Mouse (Mus musculus) CH12.LX (cell line): ENCODE data around the gene Myo1a. TPM values are rescaled to one million over a fixed set of nuclear protein-coding genes. Genes with fewer than 3 reads are reported as not detected.

ENCODE experiments used
- DNase-seq: peaks from one replicate; pipeline ENCODE4 v3.0.0-alpha.2; 2013; ENCODE audit errors: extremely low read depth
- H3K27ac ChIP-seq: 2 replicates; pipeline ENCODE4 v1.5.1; 2012; ENCODE audit warnings: low read depth, mild to moderate bottlenecking, control low read depth, moderate library complexity; ENCODE audit not compliant: insufficient read depth
- H3K27me3 ChIP-seq: replicated peaks from 2 replicates; pipeline ENCODE3; 2012; ENCODE audit warnings: inconsistent platforms
- H3K36me3 ChIP-seq, 2 experiments: replicated peaks in 1 of 2; 2 replicates each; pipeline versions ENCODE3 to v1.6.1; 2012; ENCODE audit warnings: inconsistent platforms in 1 of 2, low read length in 1 of 2, mild to moderate bottlenecking in 1 of 2, mixed read lengths in 1 of 2, moderate library complexity in 1 of 2; ENCODE audit not compliant: control insufficient read depth in 1 of 2, insufficient read depth in 1 of 2
- H3K4me1 ChIP-seq, 2 experiments: 2 replicates each; pipeline ENCODE4 v1.6.1; 2012; ENCODE audit warnings: inconsistent platforms in 1 of 2, moderate library complexity in 1 of 2; ENCODE audit not compliant: insufficient read depth in 2 of 2, control insufficient read depth in 1 of 2
- H3K4me2 ChIP-seq: 2 replicates; pipeline ENCODE4 v1.6.1; 2012; ENCODE audit warnings: low read depth, mild to moderate bottlenecking, control low read depth; ENCODE audit not compliant: poor library complexity, insufficient read depth, severe bottlenecking
- H3K4me3 ChIP-seq, 3 experiments: fragments of 150-350 bp in 1 of 3; sonication (generic) in 1 of 3; replicated peaks in 1 of 3; 2 replicates each; pipeline versions ENCODE3 to v1.5.1; 2011 to 2012; ENCODE audit warnings: low read depth in 2 of 3, low read length in 2 of 3, mild to moderate bottlenecking in 2 of 3, moderate library complexity in 2 of 3, control low read depth in 1 of 3, improper control_type of control experiment in 1 of 3, inconsistent platforms in 1 of 3, mixed read lengths in 1 of 3; ENCODE audit not compliant: poor library complexity in 1 of 3
- H3K79me2 ChIP-seq: replicated peaks from 2 replicates; pipeline ENCODE4 v1.6.1; 2012; ENCODE audit warnings: mild to moderate bottlenecking, moderate library complexity; ENCODE audit not compliant: control insufficient read depth, poor library complexity, insufficient read depth, severe bottlenecking; ENCODE audit errors: extremely low read depth
- H3K9ac ChIP-seq: 2 replicates; pipeline ENCODE4 v1.6.1; 2012; ENCODE audit warnings: low read depth, mild to moderate bottlenecking, control low read depth, moderate library complexity; ENCODE audit not compliant: insufficient read depth
- H3K9me3 ChIP-seq: replicated peaks from 2 replicates; pipeline ENCODE3; 2012; ENCODE audit warnings: low read length, inconsistent platforms, mixed read lengths
- CHD1 ChIP-seq: IDR thresholded peaks from 2 replicates; pipeline ENCODE4 v1.6.1; 2012; ENCODE audit warnings: low read depth, low read length, improper control_type of control experiment, inconsistent platforms
- CHD2 ChIP-seq: IDR thresholded peaks from 2 replicates; pipeline ENCODE4 v1.6.1; 2011; ENCODE audit warnings: low read length, improper control_type of control experiment
- E2F4 ChIP-seq: IDR thresholded peaks from 2 replicates; pipeline ENCODE4 v1.6.1; 2011; ENCODE audit warnings: low read depth, low read length, improper control_type of control experiment; ENCODE audit not compliant: insufficient replicate concordance
- MAFK ChIP-seq: IDR thresholded peaks from 2 replicates; pipeline ENCODE4 v1.6.1; 2011; ENCODE audit warnings: low read length, improper control_type of control experiment; ENCODE audit not compliant: insufficient replicate concordance
- MAX ChIP-seq: IDR thresholded peaks from 2 replicates; pipeline ENCODE4 v1.6.1; 2011; ENCODE audit warnings: low read length, improper control_type of control experiment
- MEF2A ChIP-seq: IDR thresholded peaks from 2 replicates; pipeline ENCODE4 v1.6.1; 2014; ENCODE audit warnings: low read depth, mild to moderate bottlenecking, inconsistent platforms, low read length, improper control_type of control experiment, borderline replicate concordance
- MXI1 ChIP-seq: IDR thresholded peaks from 2 replicates; pipeline ENCODE4 v1.6.1; 2011; ENCODE audit warnings: mild to moderate bottlenecking, low read depth, low read length, improper control_type of control experiment
- MYC ChIP-seq: IDR thresholded peaks from 2 replicates; pipeline ENCODE4 v1.6.1; 2011; ENCODE audit warnings: low read depth, mild to moderate bottlenecking, improper control_type of control experiment, low read length
- NELFE ChIP-seq: IDR thresholded peaks from 2 replicates; pipeline ENCODE4 v1.6.1; 2011; ENCODE audit warnings: low read depth, low read length, improper control_type of control experiment
- PAX5 ChIP-seq: IDR thresholded peaks from 2 replicates; pipeline ENCODE4 v1.6.1; 2012; ENCODE audit warnings: low read length, inconsistent platforms, mixed read lengths
- POLR2A ChIP-seq: IDR thresholded peaks from 2 replicates; pipeline ENCODE4 v1.6.1; 2011; ENCODE audit warnings: low read depth, mild to moderate bottlenecking, improper control_type of control experiment, low read length
- POLR2AphosphoS2 ChIP-seq: IDR thresholded peaks from 2 replicates; pipeline ENCODE4 v1.6.1; 2011; ENCODE audit warnings: low read depth, low read length, improper control_type of control experiment
- RAD21 ChIP-seq: IDR thresholded peaks from 2 replicates; pipeline ENCODE4 v1.6.1; 2011; ENCODE audit warnings: low read depth, mild to moderate bottlenecking, low read length, improper control_type of control experiment, moderate library complexity
- TBP ChIP-seq: conservative IDR thresholded peaks from 2 replicates; pipeline ENCODE4 v1.6.1; 2011; ENCODE audit warnings: low read depth, low read length, improper control_type of control experiment
- TCF12 ChIP-seq: IDR thresholded peaks from 2 replicates; pipeline ENCODE4 v1.6.1; 2014; ENCODE audit warnings: low read depth, mild to moderate bottlenecking, inconsistent platforms, low read length, improper control_type of control experiment
- UBTF ChIP-seq: IDR thresholded peaks from 2 replicates; pipeline ENCODE4 v1.6.1; 2012; ENCODE audit warnings: low read depth, mild to moderate bottlenecking, inconsistent platforms, low read length, improper control_type of control experiment, moderate library complexity
- USF1 ChIP-seq: IDR thresholded peaks from 2 replicates; pipeline ENCODE4 v1.6.1; 2014; ENCODE audit warnings: low read depth, mild to moderate bottlenecking, inconsistent platforms, low read length, improper control_type of control experiment
- USF2 ChIP-seq: conservative IDR thresholded peaks from 2 replicates; pipeline ENCODE4 v1.6.1; 2011; ENCODE audit warnings: low read depth, low read length, improper control_type of control experiment
- ZC3H11A ChIP-seq: IDR thresholded peaks from 2 replicates; pipeline ENCODE4 v1.6.1; 2012; ENCODE audit warnings: low read depth, mild to moderate bottlenecking, inconsistent platforms, low read length, improper control_type of control experiment
- ZKSCAN1 ChIP-seq: IDR thresholded peaks from 2 replicates; pipeline ENCODE4 v1.6.1; 2012; ENCODE audit warnings: low read depth, inconsistent platforms, low read length, improper control_type of control experiment, borderline replicate concordance
- ZMIZ1 ChIP-seq: IDR thresholded peaks from 2 replicates; pipeline ENCODE4 v1.6.1; 2012; ENCODE audit warnings: low read depth, mild to moderate bottlenecking, inconsistent platforms, low read length, improper control_type of control experiment
- ZNF384 ChIP-seq: IDR thresholded peaks from 2 replicates; pipeline ENCODE4 v1.6.1; 2012; ENCODE audit warnings: low read depth, low read length, improper control_type of control experiment, inconsistent platforms
- dilution Hi-C: fragments of 300-500 bp; cut with MboI; formaldehyde crosslinking; loops from 2 replicates; pipeline ENCODE4 v1.14.3; 2020; ENCODE audit warnings: low sequenced_read_pairs; ENCODE audit not compliant: extremely low pct_unique_long_range_greater_than_20kb, extremely low pct_ligation_motif_present
- in situ Hi-C: fragments of 300-500 bp; cut with MboI; formaldehyde crosslinking; loops from 3 replicates; pipeline ENCODE4 v1.14.3; 2019; ENCODE audit warnings: low sequenced_read_pairs, low pct_ligation_motif_present, low pct_unique_long_range_greater_than_20kb, mixed read lengths
- polyA plus RNA-seq: library from polyadenylated mRNA; unstranded; fragments of >175 nt; gene quantifications from 2 replicates; pipeline ENCODE4 v1.2.1, GENCODE M21; 2012; ENCODE audit warnings: low read depth; ENCODE audit not compliant: insufficient read length
- total RNA-seq, 2 experiments: library from RNA; depleted of rRNA; stranded (reverse); fragments of 300-350 nt in 1 of 2; fragments of >200 nt in 1 of 2; gene quantifications; 2 replicates each; pipeline ENCODE4 v1.2.3; 2012 to 2014

The Myo1a gene
- total and polyA plus RNA-seq, 3 experiments: 0.08 to 2.3 (median 0.36) TPM

DNA sequence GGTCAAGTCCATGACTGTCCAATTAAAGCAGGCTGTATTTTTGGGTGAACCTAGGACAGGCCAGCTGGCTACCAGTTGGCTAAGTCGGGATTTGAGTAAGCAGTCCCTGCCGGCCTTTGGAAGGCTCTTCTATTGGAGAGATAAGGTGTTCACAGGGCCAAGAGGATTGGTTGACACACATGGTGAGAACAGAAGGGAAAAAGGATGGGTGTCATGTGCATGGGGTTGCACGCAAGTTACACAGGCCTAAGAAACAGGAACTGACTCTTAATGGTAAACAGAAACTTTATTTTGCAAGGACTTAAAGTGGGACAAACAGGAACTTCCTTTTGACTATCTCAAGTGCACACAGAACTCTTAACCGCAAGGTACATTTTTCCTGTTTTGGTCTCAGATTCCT lies 31.9 kb downstream of the Myo1a start:
- TF ChIP-seq TCF12: no peak
- TF ChIP-seq POLR2A: no peak
- no peak for TF ChIP-seq RAD21
- TF ChIP-seq ZKSCAN1: no peak
- no peak for TF ChIP-seq MAFK
- TF ChIP-seq E2F4: no peak
- no peak for TF ChIP-seq UBTF
- TF ChIP-seq MEF2A: no peak
- no peak for TF ChIP-seq MXI1
- peaks cover 5 to 20% of the 10 kb centered on the region in 2 experiments; a peak in 2 of 4 replicates for H3K4me1 ChIP-seq
- in situ Hi-C loops: loop anchor here (10.0 to 25.0 kb wide), 3 partner anchors 62 to 200 kb away; no protein-coding TSS in a partner anchor
- H3K27me3 ChIP-seq: peaks cover 16% of the 10 kb centered on the region
- H3K4me2 ChIP-seq: no peak overlapping the region
- H3K9ac ChIP-seq: no peak overlapping the region
- dilution Hi-C loops: no loop called here
- no peak overlapping the region for H3K27ac ChIP-seq
- no peak overlapping the region for H3K4me3 ChIP-seq
- peaks cover 7 to 8% of the 10 kb centered on the region in 2 experiments for H3K36me3 ChIP-seq
- no peak for DNase-seq
- H3K79me2 ChIP-seq: peaks cover 5% of the 10 kb centered on the region; the same call in 1 of the 2 replicates
- H3K9me3 ChIP-seq: no peaks in the 10 kb centered on the region

DNA sequence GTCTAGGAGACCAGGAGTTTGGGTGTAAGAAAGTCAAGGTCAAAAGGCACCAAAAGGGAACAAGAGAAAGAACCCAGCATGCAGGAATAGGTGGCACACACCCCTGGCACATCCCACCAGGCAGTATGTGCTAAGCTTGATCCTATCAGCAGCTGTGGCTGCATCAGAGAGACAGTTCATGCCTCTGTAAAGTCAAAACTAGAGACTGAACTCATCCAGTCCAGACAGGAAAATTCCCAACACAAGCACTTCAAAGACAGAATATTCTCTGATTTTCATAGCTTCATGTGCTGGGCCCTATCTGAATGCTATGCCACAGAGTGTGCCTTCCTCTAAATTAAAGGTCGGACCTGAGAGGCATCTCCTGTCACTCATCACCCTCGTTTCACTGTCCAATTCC lies 32.6 kb downstream of the Myo1a start:
- Histone ChIP-seq H3K27ac (no peak overlapping the region), H3K27me3 (peaks cover 16% of the 10 kb centered on the region), H3K9ac (no peak overlapping the region), H3K9me3 (no peaks in the 10 kb centered on the region), H3K4me3 (no peak overlapping the region), H3K4me1 (peaks cover 5 to 20% of the 10 kb centered on the region in 2 experiments; a peak in 2 of 4 replicates), H3K4me2 (no peak overlapping the region), H3K36me3 (peaks cover 14% of the 10 kb centered on the region in 2 experiments), H3K79me2 (peaks cover 5% of the 10 kb centered on the region; the same call in 1 of the 2 replicates)
- dilution Hi-C loops (no loop called here), in situ Hi-C loops (loop anchor here (10.0 to 25.0 kb wide), 3 partner anchors 63 to 200 kb away; no protein-coding TSS in a partner anchor)
- TF ChIP-seq POLR2AphosphoS2: no peak
- TF ChIP-seq MAFK: no peak
- TF ChIP-seq ZMIZ1: no peak
- no peak for TF ChIP-seq USF1
- no peak for TF ChIP-seq TBP
- TF ChIP-seq MAX: no peak
- no peak for TF ChIP-seq ZNF384
- TF ChIP-seq ZC3H11A: no peak
- no peak for TF ChIP-seq NELFE
- TF ChIP-seq CHD1: no peak
- TF ChIP-seq CHD2: no peak
- TF ChIP-seq USF2: no peak
- TF ChIP-seq PAX5: no peak
- no peak for TF ChIP-seq MYC
- no peak for DNase-seq
